Mouse (Mus musculus): ENCODE data around the gene Myo1f. TPM values are rescaled to one million over a fixed set of nuclear protein-coding genes. Genes with fewer than 3 reads are reported as not detected.

Myo1f gene
- 2.0 and 2.3 TPM in 2 replicates for polyA plus RNA-seq (2015; fragmentation: Nextera tagmentation; extraction: Ambion mirVana)

DNA sequence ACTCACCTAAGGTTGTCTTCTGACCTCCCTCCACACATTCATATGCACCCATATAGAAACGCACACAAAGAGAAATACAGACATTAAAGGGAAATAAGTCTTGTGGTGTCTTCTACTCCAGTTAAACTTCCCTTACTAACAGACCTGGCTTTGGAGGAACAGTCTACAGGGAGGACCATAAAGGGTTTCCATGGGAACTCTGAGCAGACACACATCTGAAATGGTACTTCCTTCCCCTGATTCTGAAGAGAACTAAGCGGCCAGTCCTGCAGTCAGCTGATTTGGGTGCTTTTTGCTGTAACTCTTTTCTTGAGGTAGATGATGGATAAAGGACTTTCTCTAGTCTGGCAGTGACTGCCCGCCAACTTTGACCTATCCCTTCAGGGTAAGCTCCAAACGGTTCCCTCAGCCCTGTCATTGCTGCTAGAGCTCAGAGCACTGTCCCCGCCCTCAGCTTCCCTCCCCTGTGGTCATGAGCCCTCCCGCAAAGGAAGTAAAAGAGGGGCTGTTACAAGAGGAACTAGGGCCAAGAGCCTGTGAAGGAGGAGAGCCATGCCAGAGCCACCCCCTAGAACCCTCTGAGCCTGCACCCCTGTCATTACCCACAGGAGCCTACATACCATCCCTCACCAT, at the start of gene Myo1f:
Myo1f (plus strand) TSS at position 485 of the 633 bp plus-strand sequence.

DNA sequence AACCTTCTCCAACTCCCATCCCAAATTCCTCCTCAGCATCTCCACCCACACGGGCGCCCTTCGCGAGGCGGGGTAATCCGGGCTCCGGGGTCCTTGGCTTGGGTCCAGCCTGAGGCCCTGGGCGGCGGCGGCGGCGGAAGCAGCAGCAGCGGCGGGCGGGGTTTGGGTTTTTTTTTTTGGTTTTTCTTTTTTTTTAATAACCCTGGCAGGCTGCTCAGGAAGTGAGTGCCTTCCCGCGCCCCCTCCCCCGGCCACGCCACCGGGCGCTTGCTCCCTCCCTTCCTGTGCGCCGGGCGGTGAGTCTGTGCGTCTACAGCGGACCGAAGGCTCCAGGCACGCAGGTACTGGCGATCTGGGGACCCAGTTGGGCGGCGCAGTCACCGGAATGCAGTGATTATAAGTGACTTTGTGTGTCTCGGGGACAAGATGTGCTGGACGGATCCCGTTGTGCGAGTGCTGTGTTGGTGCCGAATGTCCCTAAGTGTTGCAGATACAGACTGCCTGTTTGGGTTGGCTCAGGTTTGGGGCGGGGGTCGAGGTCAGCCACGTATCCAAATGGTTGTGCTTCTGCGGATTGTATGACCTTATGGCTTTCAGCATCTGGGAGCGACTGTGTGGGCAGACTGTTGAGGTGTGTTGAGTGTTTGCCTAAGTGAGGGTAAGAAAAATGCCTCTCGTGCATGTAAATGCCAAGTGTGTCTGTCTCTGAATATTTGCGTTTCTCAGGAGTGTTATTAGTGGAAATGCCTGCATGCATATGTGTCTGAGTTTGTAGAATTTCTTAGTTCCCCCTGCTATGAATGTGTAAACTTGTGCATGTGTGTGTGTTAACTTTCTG, 31.4 kb upstream of the Myo1f start, which contains the start of gene Adamts10:
Adamts10 (plus strand) TSS at position 287 of the 838 bp plus-strand sequence.

DNA sequence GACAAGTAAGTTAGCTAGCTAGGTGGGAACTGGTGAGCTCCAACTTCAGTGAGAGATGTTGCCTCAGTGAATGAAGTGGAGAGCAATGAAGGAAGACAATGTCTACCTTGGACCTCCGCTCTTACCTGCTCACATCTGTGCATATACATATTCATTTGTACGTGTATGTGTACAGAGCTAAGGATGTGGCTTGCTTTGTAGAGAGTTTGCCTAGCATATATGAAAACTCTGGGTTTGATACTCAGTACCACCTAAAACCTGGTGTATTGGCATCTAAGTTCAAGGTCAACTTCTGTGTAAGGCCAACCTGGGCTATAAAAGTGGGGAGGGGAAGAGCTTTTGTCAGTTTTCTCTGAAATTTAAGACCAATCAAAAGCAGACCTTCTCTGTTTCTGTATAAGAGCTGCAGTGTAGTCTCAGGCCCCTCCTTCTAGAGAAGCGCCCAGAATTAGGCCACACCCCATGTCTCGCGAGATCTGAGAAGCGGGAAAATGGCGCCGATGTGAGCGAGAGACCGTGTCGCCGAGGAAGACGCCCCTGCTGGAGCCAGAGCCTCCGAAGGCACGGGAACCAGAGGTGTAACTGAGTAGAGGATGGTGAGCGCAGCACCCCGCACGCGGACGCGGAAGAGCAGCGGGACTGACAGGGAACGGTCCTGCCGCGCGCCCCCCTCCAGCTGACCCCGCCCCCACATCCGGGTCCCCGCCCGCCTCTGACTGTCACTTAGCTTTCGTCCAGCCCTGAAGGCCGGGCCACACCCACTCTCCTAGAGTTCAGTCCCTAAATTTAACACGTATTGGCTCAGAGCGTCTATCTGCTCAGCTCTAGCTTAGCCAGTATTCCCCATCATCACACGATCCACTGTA, 73.3 kb downstream of the Myo1f start, which contains the start of gene Zfp414:
Zfp414 (plus strand) TSS at position 470 of the 866 bp plus-strand sequence.

DNA sequence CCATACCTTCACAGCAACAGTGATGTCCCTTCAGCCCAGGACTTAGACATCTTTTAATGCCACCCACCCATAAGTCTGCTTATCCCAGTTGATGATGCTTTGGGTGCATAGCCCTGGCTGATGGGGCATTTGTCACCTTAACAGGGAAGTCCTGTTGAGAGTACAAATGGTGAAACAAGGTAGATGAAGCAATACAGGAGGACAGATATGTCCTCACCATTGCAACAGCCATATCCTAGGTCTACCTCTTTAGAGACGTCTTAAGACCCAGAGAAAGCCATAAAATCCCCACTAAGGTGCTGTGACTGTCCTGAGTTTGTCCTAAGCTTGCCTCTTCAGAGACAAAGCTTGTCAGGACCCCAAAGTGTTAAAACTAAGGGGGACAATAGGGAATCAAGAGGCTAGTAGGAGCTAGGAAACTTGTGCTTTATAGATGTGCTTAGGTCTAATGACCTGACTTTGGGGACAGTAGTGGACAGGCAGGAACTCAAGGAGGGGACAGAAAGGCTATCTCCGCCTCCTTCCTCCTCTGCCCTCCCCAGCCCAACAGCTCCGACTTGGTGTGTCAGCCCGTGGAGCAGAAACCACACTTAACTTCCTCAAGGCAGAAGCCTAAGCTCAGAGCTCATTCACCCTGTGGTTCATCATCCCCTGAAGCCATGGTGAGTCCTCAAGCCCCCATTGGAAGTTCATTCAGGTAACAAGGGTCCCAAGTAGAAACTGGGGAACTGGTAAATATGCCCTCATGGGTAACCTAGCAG, 82.2 kb downstream of the Myo1f start, which contains the start of gene Pram1:
Pram1 (plus strand) TSS at position 541 of the 761 bp plus-strand sequence.

Other genes starting within 250 kb of the Myo1f start
- 8.6 and 10.3 TPM in 2 replicates for gene Zfp81, start 196.8 kb upstream of the Myo1f start, polyA plus RNA-seq (2015; fragmentation: Nextera tagmentation; extraction: Ambion mirVana)
- gene Zfp101, start 161.1 kb upstream of the Myo1f start, polyA plus RNA-seq (2015; fragmentation: Nextera tagmentation; extraction: Ambion mirVana), result 7.6 and 10.4 TPM in 2 replicates
- gene Actl9, start 122.8 kb upstream of the Myo1f start, polyA plus RNA-seq (2015; fragmentation: Nextera tagmentation; extraction: Ambion mirVana), result not detected in 2 replicates
- 30.0 and 32.6 TPM in 2 replicates for gene Adamts10, start 31.5 kb upstream of the Myo1f start, polyA plus RNA-seq (2015; fragmentation: Nextera tagmentation; extraction: Ambion mirVana)
- gene Zfp414, start 73.4 kb downstream of the Myo1f start, polyA plus RNA-seq (2015; fragmentation: Nextera tagmentation; extraction: Ambion mirVana), result 32.0 and 42.3 TPM in 2 replicates
- 0.71 TPM in 1 of 2 replicates, not detected in the other for gene Pram1, start 82.3 kb downstream of the Myo1f start, polyA plus RNA-seq (2015; fragmentation: Nextera tagmentation; extraction: Ambion mirVana)
- 123 and 153 TPM in 2 replicates for gene Hnrnpm, start 131.2 kb downstream of the Myo1f start, polyA plus RNA-seq (2015; fragmentation: Nextera tagmentation; extraction: Ambion mirVana)
- gene March2, start 163.0 kb downstream of the Myo1f start, polyA plus RNA-seq (2015; fragmentation: Nextera tagmentation; extraction: Ambion mirVana), result 84.2 and 105 TPM in 2 replicates
- gene Rab11b, start 204.8 kb downstream of the Myo1f start, polyA plus RNA-seq (2015; fragmentation: Nextera tagmentation; extraction: Ambion mirVana), result 248 and 296 TPM in 2 replicates
- gene Angptl4, start 226.1 kb downstream of the Myo1f start, polyA plus RNA-seq (2015; fragmentation: Nextera tagmentation; extraction: Ambion mirVana), result 84.8 and 87.3 TPM in 2 replicates